Mouse (Mus musculus): ENCODE measurements at regions not wholly inside any gene's neighbourhood (a gene's known extent, or its start where the extent isn't known, plus 50 kb on each side); places are given as distances from the start of the nearest gene placed in this dataset.

GRCm38 (mm10) chr13:90293697-90294647, 204.6 kb upstream of the Xrcc4 start:
- in situ Hi-C loops (cut with MboI, MseI): no loop called here

GRCm38 (mm10) chr13:90292905-90293304, 203.5 kb upstream of the Xrcc4 start:
- in situ Hi-C loops (cut with MboI, MseI): no loop called here

- in situ Hi-C loops (cut with MboI, MseI): no loop called here
Measured at GRCm38 (mm10) chr13:90292124-90292523, 202.7 kb upstream of the Xrcc4 start.

- in situ Hi-C loops (cut with MboI, MseI): no loop called here
Measured at GRCm38 (mm10) chr13:90280976-90281375, 191.6 kb upstream of the Xrcc4 start.

GRCm38 (mm10) chr13:90279786-90280382, 190.5 kb upstream of the Xrcc4 start:
- in situ Hi-C loops (cut with MboI, MseI): no loop called here

- in situ Hi-C loops (cut with MboI, MseI): no loop called here
Measured at GRCm38 (mm10) chr13:90279355-90279754, 189.9 kb upstream of the Xrcc4 start.

GRCm38 (mm10) chr13:90259071-90259742, 169.8 kb upstream of the Xrcc4 start:
- in situ Hi-C loops (cut with MboI, MseI): loop anchor here (10.0 kb wide), 1 partner anchor 864 kb away; no protein-coding TSS in a partner anchor

- in situ Hi-C loops (cut with MboI, MseI): loop anchor here (10.0 kb wide), 1 partner anchor 858 kb away; no protein-coding TSS in a partner anchor
Measured at GRCm38 (mm10) chr13:90252981-90253380, 163.6 kb upstream of the Xrcc4 start.

- in situ Hi-C loops (cut with MboI, MseI): no loop called here
Measured at GRCm38 (mm10) chr13:90245997-90246765, 156.8 kb upstream of the Xrcc4 start.

- in situ Hi-C loops (cut with MboI, MseI): no loop called here
Measured at GRCm38 (mm10) chr13:90238331-90238730, 148.9 kb upstream of the Xrcc4 start.

GRCm38 (mm10) chr13:90233986-90234385, 144.6 kb upstream of the Xrcc4 start:
- in situ Hi-C loops (cut with MboI, MseI): no loop called here

GRCm38 (mm10) chr13:90233561-90233960, 144.2 kb upstream of the Xrcc4 start:
- in situ Hi-C loops (cut with MboI, MseI): no loop called here

- in situ Hi-C loops (cut with MboI, MseI): no loop called here
Measured at GRCm38 (mm10) chr13:90229106-90229505, 139.7 kb upstream of the Xrcc4 start.

GRCm38 (mm10) chr13:90226212-90226611, 136.8 kb upstream of the Xrcc4 start:
- in situ Hi-C loops (cut with MboI, MseI): no loop called here

- in situ Hi-C loops (cut with MboI, MseI): no loop called here
Measured at GRCm38 (mm10) chr13:90212390-90212789, 123.0 kb upstream of the Xrcc4 start.

- in situ Hi-C loops (cut with MboI, MseI): no loop called here
Measured at GRCm38 (mm10) chr13:90207875-90208274, 118.5 kb upstream of the Xrcc4 start.

All from T-helper 2 cell (primary cell).